Mouse (Mus musculus): ENCODE measurements at regions not wholly inside any gene's neighbourhood (a gene's known extent, or its start where the extent isn't known, plus 50 kb on each side); places are given as distances from the start of the nearest gene placed in this dataset.

DNA sequence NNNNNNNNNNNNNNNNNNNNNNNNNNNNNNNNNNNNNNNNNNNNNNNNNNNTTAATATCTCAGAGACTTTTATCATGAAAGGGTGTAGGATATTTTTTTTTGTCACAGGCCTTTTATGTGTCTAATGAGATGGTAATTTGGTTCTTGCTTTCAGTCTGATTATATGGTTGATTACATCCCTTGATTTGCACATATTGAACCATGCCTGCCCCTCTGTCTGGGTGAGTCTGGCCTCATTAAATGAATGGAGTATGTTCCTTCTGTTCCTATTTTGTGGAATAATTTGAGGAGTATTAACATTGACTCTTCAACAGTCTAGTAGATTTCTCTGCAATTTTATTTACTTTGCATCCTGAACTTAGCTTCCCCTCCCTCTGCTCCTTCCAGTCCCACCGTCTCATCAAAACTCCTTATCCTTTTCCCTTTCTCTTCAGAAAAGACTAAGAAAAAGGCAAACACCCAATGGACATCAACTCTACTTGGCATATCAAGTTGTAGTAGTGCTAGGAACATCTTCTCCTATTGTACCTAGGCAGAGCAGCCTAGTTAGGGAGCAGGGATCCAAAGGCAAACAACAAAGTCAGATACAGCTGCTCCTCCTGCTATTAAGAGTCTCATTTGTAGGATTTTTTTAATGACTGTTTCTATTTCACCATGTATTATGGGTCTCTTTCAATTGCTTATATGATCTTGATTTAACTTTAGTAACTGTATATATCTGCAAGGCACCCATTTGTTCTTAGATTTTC is 1185.0 kb upstream of the Cdh7 start:
- H3K4me1 ChIP-seq (ENCODE audit: control insufficient read depth, insufficient read depth), result no peaks in the 10 kb centered on the region
- no peaks in the 10 kb centered on the region for H3K27me3 ChIP-seq (ENCODE audit: control insufficient read depth, insufficient read depth, low read length)
- no peaks in the 10 kb centered on the region for H3K9me3 ChIP-seq (replicated peaks; ENCODE audit: control insufficient read depth, low read length)
- H3K4me3 ChIP-seq (ENCODE audit: low read depth, low read length), result no peak overlapping the region
- TF ChIP-seq EP300 (IDR thresholded peaks at IDR 0.05; ENCODE audit: low read depth) (no peak), CTCF (IDR thresholded peaks at IDR 0.05; ENCODE audit: low read depth) (no peak)
- ATAC-seq (ENCODE audit: insufficient read depth, low read depth) (no peak), DNase-seq (ENCODE audit: low spot score) (no peak)
- H3K27ac ChIP-seq (ENCODE audit: low read depth), result no peak overlapping the region
- H3K9ac ChIP-seq (replicated peaks; ENCODE audit: low read depth, low read length), result no peak overlapping the region
- H3K36me3 ChIP-seq (replicated peaks; ENCODE audit: control insufficient read depth, insufficient read depth, low read length), result no peaks in the 10 kb centered on the region
- 83% methylated on average over 1 of the region's 1 CpGs for WGBS
- H3K4me2 ChIP-seq (ENCODE audit: low read depth, low read length), result no peak overlapping the region

GRCm38 (mm10) chr1:108800101-108800500 is 1182.1 kb upstream of the Cdh7 start:
- Histone ChIP-seq H3K4me3 (ENCODE audit: low read depth, low read length) (no peak overlapping the region), H3K36me3 (replicated peaks; ENCODE audit: control insufficient read depth, insufficient read depth, low read length) (no peaks in the 10 kb centered on the region), H3K9me3 (replicated peaks; ENCODE audit: control insufficient read depth, low read length) (no peaks in the 10 kb centered on the region), H3K27ac (ENCODE audit: low read depth) (no peak overlapping the region), H3K9ac (replicated peaks; ENCODE audit: low read depth, low read length) (no peak overlapping the region), H3K27me3 (ENCODE audit: control insufficient read depth, insufficient read depth, low read length) (no peaks in the 10 kb centered on the region), H3K4me1 (ENCODE audit: control insufficient read depth, insufficient read depth) (no peaks in the 10 kb centered on the region), H3K4me2 (ENCODE audit: low read depth, low read length) (no peak overlapping the region)
- ATAC-seq (ENCODE audit: insufficient read depth, low read depth) (no peak), DNase-seq (ENCODE audit: low spot score) (no peak)
- no peak for TF ChIP-seq EP300 (IDR thresholded peaks at IDR 0.05; ENCODE audit: low read depth)
- no peak for TF ChIP-seq CTCF (IDR thresholded peaks at IDR 0.05; ENCODE audit: low read depth)
- WGBS, result 74% methylated on average over 4 of the region's 4 CpGs

- no peak overlapping the region for H3K27ac ChIP-seq (ENCODE audit: low read depth)
- no peaks in the 10 kb centered on the region for H3K36me3 ChIP-seq (replicated peaks; ENCODE audit: control insufficient read depth, insufficient read depth, low read length)
- H3K4me1 ChIP-seq (ENCODE audit: control insufficient read depth, insufficient read depth), result no peaks in the 10 kb centered on the region
- no peaks in the 10 kb centered on the region for H3K9me3 ChIP-seq (replicated peaks; ENCODE audit: control insufficient read depth, low read length)
- TF ChIP-seq EP300 (IDR thresholded peaks at IDR 0.05; ENCODE audit: low read depth) (no peak), CTCF (IDR thresholded peaks at IDR 0.05; ENCODE audit: low read depth) (peak; percentile 45)
- 57% methylated on average over 2 of the region's 2 CpGs for WGBS
- H3K27me3 ChIP-seq (ENCODE audit: control insufficient read depth, insufficient read depth, low read length), result no peaks in the 10 kb centered on the region
- H3K9ac ChIP-seq (replicated peaks; ENCODE audit: low read depth, low read length), result no peak overlapping the region
- no peak overlapping the region for H3K4me2 ChIP-seq (ENCODE audit: low read depth, low read length)
- no peak for DNase-seq (ENCODE audit: low spot score)
- no peak overlapping the region for H3K4me3 ChIP-seq (ENCODE audit: low read depth, low read length)
- ATAC-seq (ENCODE audit: insufficient read depth, low read depth), result no peak
These were observed 1155.0 kb upstream of the Cdh7 start for GRCm38 (mm10) chr1:108827238-108827637.
